Mouse (Mus musculus) gastrocnemius, adult 2 months (tissue): ENCODE data around the gene Cstf2t. TPM values are rescaled to one million over a fixed set of nuclear protein-coding genes. Genes with fewer than 3 reads are reported as not detected.

ENCODE experiments used
- DNase-seq: peaks from one replicate; pipeline ENCODE4 v3.0.0; 2022
- H3K27ac ChIP-seq: fragments of 200-600 bp; 2 replicates; pipeline ENCODE4 v1.8.1; 2022; ENCODE audit warnings: mild to moderate bottlenecking
- H3K4me3 ChIP-seq: fragments of 200-600 bp; 2 replicates; pipeline ENCODE4 v1.8.1; 2022; ENCODE audit warnings: mild to moderate bottlenecking, moderate library complexity
- CTCF ChIP-seq: fragments of 200-600 bp; IDR thresholded peaks from 2 replicates; pipeline ENCODE4 v1.8.1; 2022; ENCODE audit warnings: antibody characterized with exemption, mild to moderate bottlenecking, moderate library complexity
- intact Hi-C: fragments of 180-260 bp; cut with DNase I; formaldehyde crosslinking; loops from one replicate; pipeline ENCODE4 v1.15.1; 2025
- total RNA-seq, 2 experiments: library from RNA; stranded (reverse); gene quantifications; 2 replicates each; pipeline ENCODE4 v1.2.3; 2021

Gene Cstf2t
- total RNA-seq, 2 experiments from 2014 or later, result 17.0 to 22.1 TPM

GRCm38 (mm10) chr19:31097857-31098256 lies 15.2 kb downstream of the Cstf2t start:
- no peak for TF ChIP-seq CTCF
- intact Hi-C loops, result no loop called here
- Histone ChIP-seq H3K27ac (no peak overlapping the region), H3K4me3 (no peak overlapping the region)
- DNase-seq, result no peak

DNA sequence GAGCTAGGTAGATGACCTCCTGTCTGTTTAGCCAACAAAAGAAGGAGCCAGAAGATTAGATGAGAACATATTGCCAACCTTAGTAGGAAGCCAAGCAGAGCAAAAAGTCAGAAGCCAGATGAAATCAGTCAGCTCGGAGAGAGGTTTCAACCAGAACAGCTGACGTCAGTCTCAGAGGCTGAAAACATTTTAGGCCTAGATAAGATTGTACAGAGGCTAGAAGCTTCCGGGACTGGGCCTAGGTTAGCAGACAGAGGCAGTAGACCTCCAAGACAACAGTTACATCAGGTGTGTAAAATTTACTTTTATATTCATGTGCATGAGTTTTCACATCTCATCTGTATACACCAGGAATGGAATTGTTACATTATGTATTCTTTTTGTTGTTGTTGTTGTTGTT lies 16.7 kb downstream of the Cstf2t start:
- Histone ChIP-seq H3K27ac (no peak overlapping the region), H3K4me3 (no peak overlapping the region)
- DNase-seq, result no peak
- intact Hi-C loops, result no loop called here
- no peak for TF ChIP-seq CTCF

DNA sequence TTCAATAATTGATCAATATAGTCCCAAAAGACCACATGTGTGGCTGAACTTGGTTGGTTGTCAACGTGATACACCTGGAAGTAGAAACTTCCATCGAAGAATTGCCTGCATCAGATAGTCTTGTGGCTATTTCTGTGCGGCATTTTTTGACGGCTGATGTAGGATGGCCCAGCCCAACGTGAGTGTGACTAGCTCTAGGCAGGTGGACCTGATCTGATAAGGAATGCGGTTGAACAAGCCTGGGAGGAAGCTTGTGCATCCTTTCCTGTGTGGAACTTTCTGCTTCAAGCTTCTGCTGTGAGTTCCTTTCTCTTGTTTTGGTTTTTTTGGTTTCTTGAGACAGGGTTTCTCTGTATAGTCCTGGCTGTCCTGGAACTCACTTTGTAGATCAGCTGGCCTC lies 22.1 kb downstream of the Cstf2t start:
- DNase-seq, result no peak
- TF ChIP-seq CTCF, result no peak
- intact Hi-C loops, result no loop called here

DNA sequence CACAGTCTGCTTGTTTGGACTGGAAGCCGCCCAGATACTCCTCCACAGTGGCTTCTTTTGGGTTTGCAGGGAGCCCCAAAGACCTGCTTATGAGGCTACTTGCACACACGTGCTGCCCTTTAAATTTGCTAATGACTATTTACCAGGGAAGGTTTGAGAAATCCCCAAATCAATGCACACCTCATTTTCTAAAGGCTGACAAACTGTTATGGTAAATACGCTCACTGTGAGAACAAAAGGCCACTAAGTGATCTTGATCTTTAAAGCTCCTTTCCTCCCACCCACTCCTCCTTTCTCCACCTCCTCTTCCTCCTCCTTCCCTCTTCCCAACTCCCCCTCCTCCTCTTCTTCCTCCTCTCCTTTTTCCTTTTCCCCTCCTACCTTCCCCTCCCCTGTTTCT lies 23.4 kb downstream of the Cstf2t start:
- intact Hi-C loops, result no loop called here
- H3K4me3 ChIP-seq, result no peak overlapping the region
- DNase-seq, result no peak
- no peak for TF ChIP-seq CTCF
- no peak overlapping the region for H3K27ac ChIP-seq

More for the DNA sequence above, 22.1 kb downstream of the Cstf2t start:
- no peak overlapping the region for H3K4me3 ChIP-seq
- H3K27ac ChIP-seq, result no peak overlapping the region

DNA sequence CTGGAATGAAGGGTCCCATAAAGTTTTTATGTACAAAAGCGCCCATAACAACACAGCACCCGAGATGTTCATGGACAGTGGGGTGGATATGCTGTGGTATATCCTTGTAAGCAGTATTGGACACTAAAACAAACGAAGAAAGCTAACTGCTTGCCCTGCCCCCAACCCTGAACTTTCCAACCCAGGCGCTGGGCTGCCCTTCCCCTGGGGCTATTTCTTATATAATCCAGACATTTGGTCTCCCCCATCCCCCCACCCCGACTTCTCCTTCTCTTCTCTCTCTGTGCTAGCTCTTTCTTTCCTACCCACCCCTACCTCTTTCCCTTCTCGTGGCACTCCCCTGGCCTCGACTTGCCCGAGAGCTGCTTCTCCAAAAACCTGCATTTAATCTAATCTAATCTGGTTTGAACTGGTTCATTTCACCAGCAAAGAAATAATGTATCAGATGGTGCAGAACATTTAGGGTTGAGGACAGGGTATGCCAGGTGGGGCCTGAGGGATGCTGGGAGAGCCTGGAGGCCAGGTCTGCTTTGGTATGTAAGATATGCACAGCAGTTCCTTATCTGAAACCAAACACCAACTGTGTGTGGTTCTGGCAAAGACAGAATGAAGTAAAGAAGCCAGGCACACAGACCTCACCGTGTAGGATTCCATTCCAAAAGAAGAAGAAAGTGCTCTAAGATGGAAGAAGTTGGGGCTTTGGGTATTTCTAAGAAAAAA lies 24.4 kb downstream of the Cstf2t start:
- intact Hi-C loops, result no loop called here
- DNase-seq, result no peak
- Histone ChIP-seq H3K4me3 (no peak overlapping the region), H3K27ac (no peak overlapping the region)
- no peak for TF ChIP-seq CTCF

- no peak for TF ChIP-seq CTCF
- intact Hi-C loops, result no loop called here
- H3K4me3 ChIP-seq, result no peak overlapping the region
- no peak for DNase-seq
- no peak overlapping the region for H3K27ac ChIP-seq
Measured at GRCm38 (mm10) chr19:31114690-31115089, 32.1 kb downstream of the Cstf2t start.

DNA sequence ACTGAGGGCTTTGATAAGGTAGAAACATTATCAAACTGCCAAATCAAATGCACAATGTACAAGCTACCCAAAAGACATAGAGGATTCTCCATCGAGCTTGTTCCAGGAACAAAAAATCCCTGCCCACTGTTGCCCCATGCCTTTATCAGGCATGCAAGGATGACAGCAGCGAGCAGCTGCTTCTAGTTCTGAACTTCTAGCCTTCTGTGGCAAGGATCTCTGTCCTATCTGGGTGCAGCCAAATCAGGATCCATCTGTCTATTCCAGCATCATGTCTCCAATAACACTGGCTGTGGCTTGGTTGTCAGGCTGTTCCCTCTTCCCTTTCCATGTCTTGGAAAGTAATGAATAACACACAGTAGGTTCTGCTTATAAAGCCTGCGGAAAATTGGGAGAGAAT lies 42.0 kb downstream of the Cstf2t start:
- DNase-seq, result no peak
- TF ChIP-seq CTCF, result no peak
- H3K4me3 ChIP-seq, result no peak overlapping the region
- no peak overlapping the region for H3K27ac ChIP-seq
- intact Hi-C loops, result no loop called here

DNA sequence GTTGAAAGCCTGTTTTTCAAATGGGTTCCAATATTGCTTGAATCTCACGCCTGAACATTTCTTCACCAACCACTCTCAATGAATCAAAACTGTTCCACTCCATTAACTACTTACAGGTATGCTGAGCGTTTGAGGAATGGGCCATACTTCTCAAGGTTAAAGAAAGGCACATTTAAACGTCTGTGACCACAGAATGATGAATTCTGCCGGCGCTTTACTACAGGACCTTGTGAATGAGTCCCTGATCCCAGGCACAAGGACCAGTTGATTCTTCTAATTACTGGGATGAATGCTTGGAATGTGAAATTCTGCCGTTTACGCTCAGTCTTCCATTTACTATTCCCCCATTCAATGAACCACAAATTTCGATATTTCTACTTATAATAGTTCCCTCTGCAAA lies 50.0 kb downstream of the Cstf2t start:
- intact Hi-C loops, result no loop called here
- DNase-seq, result no peak
- TF ChIP-seq CTCF, result no peak
- H3K27ac ChIP-seq, result no peak overlapping the region
- no peak overlapping the region for H3K4me3 ChIP-seq

GRCm38 (mm10) chr19:31136316-31136715 lies 53.7 kb downstream of the Cstf2t start:
- Histone ChIP-seq H3K27ac (no peak overlapping the region), H3K4me3 (no peak overlapping the region)
- DNase-seq, result no peak
- intact Hi-C loops, result no loop called here
- TF ChIP-seq CTCF, result no peak
